Mouse (Mus musculus): ENCODE measurements around the gene Tmem8. TPM values are rescaled to one million over a fixed set of nuclear protein-coding genes. Genes with fewer than 3 reads are reported as not detected.
A peak's percentile ranks its signal among the peaks of the same experiment; 100 is the strongest.

The Tmem8 gene
- polyA plus RNA-seq, 1 experiment: 374 TPM

GRCm38 (mm10) chr17:26119766-26120710, 6.9 kb downstream of the Tmem8 start:
- no peaks in the 10 kb centered on the region for H3K27me3 ChIP-seq (ENCODE audit: control insufficient read depth, insufficient read depth, low read length)
- peaks cover 5% of the 10 kb centered on the region; the same call in 1 of the 2 replicates for H3K4me1 ChIP-seq (ENCODE audit: control insufficient read depth, insufficient read depth, low read length)
- TF ChIP-seq POLR2A (IDR thresholded peaks at IDR 0.05; ENCODE audit: control insufficient read depth, low read depth, low read length) (no peak), CTCF (IDR thresholded peaks at IDR 0.05; ENCODE audit: control insufficient read depth, insufficient read depth, insufficient replicate concordance, low read depth, low read length) (peak; percentile 67; the same call in 1 of the 2 replicates)
- H3K36me3 ChIP-seq (ENCODE audit: control insufficient read depth, insufficient read depth, low read length): no peaks in the 10 kb centered on the region
- H3K27ac ChIP-seq (ENCODE audit: control insufficient read depth, insufficient read depth, low read depth, low read length): no peak overlapping the region
- no peak overlapping the region for H3K4me3 ChIP-seq (ENCODE audit: control insufficient read depth, low read depth, low read length)

GRCm38 (mm10) chr17:26122431-26123140, 9.5 kb downstream of the Tmem8 start:
- no peaks in the 10 kb centered on the region for H3K36me3 ChIP-seq (ENCODE audit: control insufficient read depth, insufficient read depth, low read length)
- no peaks in the 10 kb centered on the region for H3K27me3 ChIP-seq (ENCODE audit: control insufficient read depth, insufficient read depth, low read length)
- peaks cover 5% of the 10 kb centered on the region; the same call in 1 of the 2 replicates for H3K4me1 ChIP-seq (ENCODE audit: control insufficient read depth, insufficient read depth, low read length)
- no peak overlapping the region for H3K4me3 ChIP-seq (ENCODE audit: control insufficient read depth, low read depth, low read length)
- no peak for TF ChIP-seq POLR2A (IDR thresholded peaks at IDR 0.05; ENCODE audit: control insufficient read depth, low read depth, low read length)
- TF ChIP-seq CTCF (IDR thresholded peaks at IDR 0.05; ENCODE audit: control insufficient read depth, insufficient read depth, insufficient replicate concordance, low read depth, low read length): no peak
- H3K27ac ChIP-seq (ENCODE audit: control insufficient read depth, insufficient read depth, low read depth, low read length): no peak overlapping the region

- peak within 1 kb of the TSS; percentile 15; the same call in 1 of the 2 replicates for H3K27ac ChIP-seq (ENCODE audit: control insufficient read depth, insufficient read depth, low read depth, low read length)
- H3K27me3 ChIP-seq (ENCODE audit: control insufficient read depth, insufficient read depth, low read length): no peaks in the 10 kb centered on the region
- H3K4me1 ChIP-seq (ENCODE audit: control insufficient read depth, insufficient read depth, low read length): peaks cover 5% of the 10 kb centered on the region; the same call in 1 of the 2 replicates
- peak within 1 kb of the TSS; percentile 85 for H3K4me3 ChIP-seq (ENCODE audit: control insufficient read depth, low read depth, low read length)
- no peaks in the 10 kb centered on the region for H3K36me3 ChIP-seq (ENCODE audit: control insufficient read depth, insufficient read depth, low read length)
- TF ChIP-seq POLR2A (IDR thresholded peaks at IDR 0.05; ENCODE audit: control insufficient read depth, low read depth, low read length): peak; percentile 90
- TF ChIP-seq CTCF (IDR thresholded peaks at IDR 0.05; ENCODE audit: control insufficient read depth, insufficient read depth, insufficient replicate concordance, low read depth, low read length): no peak
These were observed 10.2 kb downstream of the Tmem8 start, which contains the start of gene Mrpl28 for GRCm38 (mm10) chr17:26123267-26123684. Mrpl28 (plus strand) TSS chr17:26123500.

GRCm38 (mm10) chr17:26124560-26124959, 11.5 kb downstream of the Tmem8 start:
- H3K36me3 ChIP-seq (ENCODE audit: control insufficient read depth, insufficient read depth, low read length): no peaks in the 10 kb centered on the region

GRCm38 (mm10) chr17:26125226-26125625, 12.1 kb downstream of the Tmem8 start:
- peaks cover 5% of the 10 kb centered on the region; the same call in 1 of the 2 replicates for H3K4me1 ChIP-seq (ENCODE audit: control insufficient read depth, insufficient read depth, low read length)
- TF ChIP-seq POLR2A (IDR thresholded peaks at IDR 0.05; ENCODE audit: control insufficient read depth, low read depth, low read length): no peak
- TF ChIP-seq CTCF (IDR thresholded peaks at IDR 0.05; ENCODE audit: control insufficient read depth, insufficient read depth, insufficient replicate concordance, low read depth, low read length): no peak
- no peaks in the 10 kb centered on the region for H3K27me3 ChIP-seq (ENCODE audit: control insufficient read depth, insufficient read depth, low read length)
- no peak overlapping the region for H3K4me3 ChIP-seq (ENCODE audit: control insufficient read depth, low read depth, low read length)
- no peaks in the 10 kb centered on the region for H3K36me3 ChIP-seq (ENCODE audit: control insufficient read depth, insufficient read depth, low read length)
- H3K27ac ChIP-seq (ENCODE audit: control insufficient read depth, insufficient read depth, low read depth, low read length): no peak overlapping the region

More at GRCm38 (mm10) chr17:26124560-26124959, 11.5 kb downstream of the Tmem8 start:
- peaks cover 5% of the 10 kb centered on the region; the same call in 1 of the 2 replicates for H3K4me1 ChIP-seq (ENCODE audit: control insufficient read depth, insufficient read depth, low read length)
- TF ChIP-seq POLR2A (IDR thresholded peaks at IDR 0.05; ENCODE audit: control insufficient read depth, low read depth, low read length): no peak
- TF ChIP-seq CTCF (IDR thresholded peaks at IDR 0.05; ENCODE audit: control insufficient read depth, insufficient read depth, insufficient replicate concordance, low read depth, low read length): no peak
- H3K27ac ChIP-seq (ENCODE audit: control insufficient read depth, insufficient read depth, low read depth, low read length): no peak overlapping the region
- no peaks in the 10 kb centered on the region for H3K27me3 ChIP-seq (ENCODE audit: control insufficient read depth, insufficient read depth, low read length)
- H3K4me3 ChIP-seq (ENCODE audit: control insufficient read depth, low read depth, low read length): no peak overlapping the region

GRCm38 (mm10) chr17:26131062-26131732, 18.1 kb downstream of the Tmem8 start:
- Histone ChIP-seq H3K4me3 (ENCODE audit: control insufficient read depth, low read depth, low read length) (peak overlapping the region; percentile 2; the same call in 1 of the 2 replicates), H3K27me3 (ENCODE audit: control insufficient read depth, insufficient read depth, low read length) (no peaks in the 10 kb centered on the region), H3K27ac (ENCODE audit: control insufficient read depth, insufficient read depth, low read depth, low read length) (no peak overlapping the region), H3K4me1 (ENCODE audit: control insufficient read depth, insufficient read depth, low read length) (peaks cover 4% of the 10 kb centered on the region), H3K36me3 (ENCODE audit: control insufficient read depth, insufficient read depth, low read length) (no peaks in the 10 kb centered on the region)
- no peak for TF ChIP-seq POLR2A (IDR thresholded peaks at IDR 0.05; ENCODE audit: control insufficient read depth, low read depth, low read length)
